Mouse (Mus musculus): ENCODE measurements at regions not wholly inside any gene's neighbourhood (a gene's known extent, or its start where the extent isn't known, plus 50 kb on each side); places are given as distances from the start of the nearest gene placed in this dataset.

GRCm38 (mm10) chr12:77823381-77824030, 370.5 kb upstream of the Gm6657 start:
- WGBS, result 45% methylated on average over 3 of the region's 3 CpGs
- DNase-seq (ENCODE audit: low spot score) (no peak), ATAC-seq (replicated peaks; ENCODE audit: insufficient number of reproducible peaks, low FRiP score, low TSS enrichment, low read depth) (no peak)
- no peak overlapping the region for H3K4me2 ChIP-seq (ENCODE audit: low read depth, low read length)
- no peaks in the 10 kb centered on the region for H3K9me3 ChIP-seq (replicated peaks; ENCODE audit: control insufficient read depth, low read length)
- H3K9ac ChIP-seq (replicated peaks; ENCODE audit: low read length), result no peak overlapping the region
- no peak overlapping the region for H3K4me3 ChIP-seq (ENCODE audit: low read depth, low read length)
- no peak overlapping the region for H3K27ac ChIP-seq (replicated peaks; ENCODE audit: low read depth, low read length)
- no peaks in the 10 kb centered on the region for H3K4me1 ChIP-seq (ENCODE audit: control insufficient read depth, insufficient read depth, low read length)
- H3K27me3 ChIP-seq (ENCODE audit: control insufficient read depth, insufficient read depth, low read length), result no peaks in the 10 kb centered on the region
- H3K36me3 ChIP-seq (replicated peaks; ENCODE audit: control insufficient read depth, insufficient read depth, low read depth, low read length), result no peaks in the 10 kb centered on the region

DNA sequence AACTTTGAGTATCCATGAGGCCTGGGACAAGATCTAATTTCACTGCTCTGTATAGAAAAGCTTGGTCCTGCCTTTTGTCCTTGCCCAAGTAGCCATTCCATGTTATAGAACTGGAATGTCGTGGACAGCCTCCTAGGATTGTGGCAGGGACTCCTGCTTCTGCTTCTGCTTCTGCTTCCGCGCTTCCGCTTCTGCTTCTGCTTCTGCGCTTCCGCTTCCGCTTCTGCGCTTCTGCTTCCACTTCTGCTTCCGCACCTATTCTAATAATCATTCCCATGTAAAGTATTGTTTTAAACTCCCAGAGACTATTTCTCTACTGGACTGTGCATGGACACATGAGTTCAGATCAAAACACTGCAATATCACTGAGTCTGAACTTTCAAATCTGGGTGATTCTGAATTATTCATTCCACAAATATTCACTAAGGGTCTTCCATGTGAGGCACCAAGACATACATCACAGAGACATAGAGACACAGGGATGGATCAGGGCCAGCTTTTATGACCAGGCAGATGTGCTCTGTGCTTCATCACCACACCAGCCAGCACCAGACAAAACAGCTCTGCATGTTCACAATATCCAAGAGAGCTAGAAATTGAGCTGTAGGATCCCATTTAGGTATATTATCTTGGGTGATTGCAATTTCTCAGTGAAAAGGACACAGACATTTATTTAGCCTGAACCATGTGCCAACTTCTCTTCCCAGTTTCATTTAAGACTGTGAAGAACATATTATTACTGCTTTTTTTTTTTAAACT, 360.5 kb upstream of the Gm6657 start:
- no peaks in the 10 kb centered on the region for H3K36me3 ChIP-seq (replicated peaks; ENCODE audit: control insufficient read depth, insufficient read depth, low read depth, low read length)
- H3K9me3 ChIP-seq (replicated peaks; ENCODE audit: control insufficient read depth, low read length), result no peaks in the 10 kb centered on the region
- no peaks in the 10 kb centered on the region for H3K27me3 ChIP-seq (ENCODE audit: control insufficient read depth, insufficient read depth, low read length)
- no peak overlapping the region for H3K4me3 ChIP-seq (ENCODE audit: low read depth, low read length)
- DNase-seq (ENCODE audit: low spot score) (no peak), ATAC-seq (replicated peaks; ENCODE audit: insufficient number of reproducible peaks, low FRiP score, low TSS enrichment, low read depth) (no peak)
- no peak overlapping the region for H3K4me2 ChIP-seq (ENCODE audit: low read depth, low read length)
- H3K4me1 ChIP-seq (ENCODE audit: control insufficient read depth, insufficient read depth, low read length), result no peaks in the 10 kb centered on the region
- no peak overlapping the region for H3K9ac ChIP-seq (replicated peaks; ENCODE audit: low read length)
- 97% methylated on average over 9 of the region's 9 CpGs for WGBS
- H3K27ac ChIP-seq (replicated peaks; ENCODE audit: low read depth, low read length), result no peak overlapping the region

DNA sequence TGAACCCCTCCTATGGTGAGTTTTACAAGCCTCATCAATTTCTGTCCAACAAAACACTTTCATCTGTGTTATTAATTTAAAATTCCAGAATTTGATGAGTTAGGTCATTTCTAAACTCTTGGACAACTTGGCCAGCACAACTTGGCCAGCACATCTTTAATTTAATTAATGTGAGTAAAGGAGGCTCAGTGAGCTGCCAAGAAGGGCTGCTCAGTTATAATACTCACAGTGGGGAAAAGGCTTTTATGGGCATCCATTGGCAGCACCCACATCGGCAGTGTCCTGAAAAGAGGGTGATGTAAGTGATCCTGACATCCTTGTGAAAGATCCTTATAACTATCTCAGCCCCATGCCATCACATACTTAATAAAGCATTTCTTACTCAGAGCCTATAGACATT, 359.2 kb upstream of the Gm6657 start:
- Histone ChIP-seq H3K4me3 (ENCODE audit: low read depth, low read length) (no peak overlapping the region), H3K9ac (replicated peaks; ENCODE audit: low read length) (no peak overlapping the region), H3K4me1 (ENCODE audit: control insufficient read depth, insufficient read depth, low read length) (no peaks in the 10 kb centered on the region), H3K27ac (replicated peaks; ENCODE audit: low read depth, low read length) (no peak overlapping the region), H3K27me3 (ENCODE audit: control insufficient read depth, insufficient read depth, low read length) (no peaks in the 10 kb centered on the region), H3K4me2 (ENCODE audit: low read depth, low read length) (no peak overlapping the region), H3K36me3 (replicated peaks; ENCODE audit: control insufficient read depth, insufficient read depth, low read depth, low read length) (no peaks in the 10 kb centered on the region), H3K9me3 (replicated peaks; ENCODE audit: control insufficient read depth, low read length) (no peaks in the 10 kb centered on the region)
- DNase-seq (ENCODE audit: low spot score), result no peak
- no peak for ATAC-seq (replicated peaks; ENCODE audit: insufficient number of reproducible peaks, low FRiP score, low TSS enrichment, low read depth)
- 81% methylated on average over 1 of the region's 1 CpGs for WGBS

- no peak overlapping the region for H3K4me3 ChIP-seq (ENCODE audit: low read depth, low read length)
- H3K4me1 ChIP-seq (ENCODE audit: control insufficient read depth, insufficient read depth, low read length), result no peaks in the 10 kb centered on the region
- no peaks in the 10 kb centered on the region for H3K9me3 ChIP-seq (replicated peaks; ENCODE audit: control insufficient read depth, low read length)
- H3K36me3 ChIP-seq (replicated peaks; ENCODE audit: control insufficient read depth, insufficient read depth, low read depth, low read length), result no peaks in the 10 kb centered on the region
- ATAC-seq (replicated peaks; ENCODE audit: insufficient number of reproducible peaks, low FRiP score, low TSS enrichment, low read depth), result no peak
- DNase-seq (ENCODE audit: low spot score), result no peak
- WGBS, result 79% methylated on average over 2 of the region's 2 CpGs
- H3K27ac ChIP-seq (replicated peaks; ENCODE audit: low read depth, low read length), result no peak overlapping the region
- no peaks in the 10 kb centered on the region for H3K27me3 ChIP-seq (ENCODE audit: control insufficient read depth, insufficient read depth, low read length)
- H3K9ac ChIP-seq (replicated peaks; ENCODE audit: low read length), result no peak overlapping the region
- H3K4me2 ChIP-seq (ENCODE audit: low read depth, low read length), result no peak overlapping the region
Observed at GRCm38 (mm10) chr12:77836231-77836630, 357.8 kb upstream of the Gm6657 start.

DNA sequence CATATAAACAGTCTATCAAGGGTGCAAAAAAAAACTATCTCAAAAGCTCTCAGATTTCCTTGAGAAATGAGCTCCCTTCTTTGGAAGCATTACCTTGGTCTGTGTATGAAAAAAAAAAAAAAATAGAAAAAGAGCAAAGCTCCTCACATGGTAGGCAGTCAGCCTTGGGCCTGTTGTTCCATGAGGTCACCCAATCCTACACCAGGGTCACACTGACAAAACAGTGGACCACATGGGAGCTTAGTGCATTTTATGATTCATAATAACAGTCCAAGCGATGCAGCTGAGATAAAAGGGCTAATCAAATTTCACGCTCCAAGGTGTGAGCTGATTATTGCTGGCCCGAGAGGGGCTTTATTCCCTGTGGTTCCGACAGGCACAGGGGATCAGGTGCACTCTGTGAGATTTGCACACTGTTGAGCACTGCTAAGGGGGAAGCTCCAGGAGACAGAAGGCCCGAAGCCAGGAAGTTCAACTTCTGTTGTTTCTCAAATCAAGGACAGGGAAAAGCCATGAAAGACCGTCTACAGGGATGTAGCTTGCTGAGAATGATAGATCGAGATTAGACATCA, 352.1 kb upstream of the Gm6657 start:
- Histone ChIP-seq H3K4me2 (ENCODE audit: low read depth, low read length) (no peak overlapping the region), H3K27ac (replicated peaks; ENCODE audit: low read depth, low read length) (no peak overlapping the region), H3K9ac (replicated peaks; ENCODE audit: low read length) (no peak overlapping the region), H3K36me3 (replicated peaks; ENCODE audit: control insufficient read depth, insufficient read depth, low read depth, low read length) (no peaks in the 10 kb centered on the region), H3K4me1 (ENCODE audit: control insufficient read depth, insufficient read depth, low read length) (no peaks in the 10 kb centered on the region), H3K4me3 (ENCODE audit: low read depth, low read length) (no peak overlapping the region), H3K27me3 (ENCODE audit: control insufficient read depth, insufficient read depth, low read length) (no peaks in the 10 kb centered on the region), H3K9me3 (replicated peaks; ENCODE audit: control insufficient read depth, low read length) (no peaks in the 10 kb centered on the region)
- whole genome bisulfite sequencing, result 67% methylated on average over 7 of the region's 7 CpGs
- DNase-seq (ENCODE audit: low spot score) (no peak), ATAC-seq (replicated peaks; ENCODE audit: insufficient number of reproducible peaks, low FRiP score, low TSS enrichment, low read depth) (0 out of 2 replicates have a peak, but pooled peaks have one; percentile 34)

DNA sequence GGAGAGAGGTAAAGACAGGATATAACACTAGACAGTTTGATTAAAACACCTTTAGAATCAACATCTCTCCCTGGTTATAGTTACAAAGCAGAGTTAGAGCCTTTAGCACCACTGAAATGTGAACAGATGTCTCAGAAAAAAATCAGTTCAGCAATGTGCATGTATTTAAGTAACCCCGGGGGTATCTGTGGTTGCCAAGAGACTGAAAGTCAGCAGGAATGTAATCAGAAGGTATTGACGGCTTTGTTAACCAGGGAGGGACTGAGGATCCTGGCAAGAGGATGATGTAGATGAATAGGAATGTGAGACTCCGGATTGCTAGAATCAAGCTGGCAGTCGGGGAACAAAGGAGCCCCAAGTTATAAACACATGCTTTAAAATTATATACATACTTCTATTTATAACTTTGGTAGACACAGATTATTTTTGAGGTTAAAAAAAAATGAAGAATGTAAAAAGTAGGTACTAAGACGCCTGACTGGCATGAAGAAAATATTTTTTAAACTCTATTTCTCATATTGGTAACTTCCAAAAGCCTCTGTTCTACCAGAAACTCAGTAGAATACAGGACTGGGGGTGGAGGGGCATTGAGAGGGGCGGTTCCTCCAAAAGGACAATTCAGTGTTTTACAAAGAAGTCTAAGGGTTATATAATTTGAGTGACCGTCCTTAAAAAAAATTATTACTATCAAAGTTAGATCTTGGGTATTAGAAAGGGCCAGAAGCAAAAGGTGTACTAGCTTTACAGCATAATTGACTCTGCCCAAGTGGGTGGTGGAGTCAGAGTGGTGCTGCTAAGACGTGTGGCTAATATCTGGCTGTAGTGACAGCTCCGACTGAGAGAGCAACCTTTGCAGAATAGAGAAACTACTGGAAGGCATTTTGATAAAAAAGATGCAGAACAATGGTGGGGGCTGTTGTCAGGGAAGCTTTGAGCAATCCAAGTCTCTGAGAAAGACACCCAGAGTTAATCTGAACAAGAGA, 341.2 kb upstream of the Gm6657 start:
- no peak overlapping the region for H3K9ac ChIP-seq (replicated peaks; ENCODE audit: low read length)
- no peak overlapping the region for H3K4me3 ChIP-seq (ENCODE audit: low read depth, low read length)
- H3K27me3 ChIP-seq (ENCODE audit: control insufficient read depth, insufficient read depth, low read length), result no peaks in the 10 kb centered on the region
- H3K4me1 ChIP-seq (ENCODE audit: control insufficient read depth, insufficient read depth, low read length), result no peaks in the 10 kb centered on the region
- H3K9me3 ChIP-seq (replicated peaks; ENCODE audit: control insufficient read depth, low read length), result no peaks in the 10 kb centered on the region
- WGBS, result 36% methylated on average over 9 of the region's 9 CpGs
- ATAC-seq (replicated peaks; ENCODE audit: insufficient number of reproducible peaks, low FRiP score, low TSS enrichment, low read depth), result peak; percentile 81
- H3K27ac ChIP-seq (replicated peaks; ENCODE audit: low read depth, low read length), result no peak overlapping the region
- DNase-seq (ENCODE audit: low spot score), result peak; percentile 72
- no peaks in the 10 kb centered on the region for H3K36me3 ChIP-seq (replicated peaks; ENCODE audit: control insufficient read depth, insufficient read depth, low read depth, low read length)
- no peak overlapping the region for H3K4me2 ChIP-seq (ENCODE audit: low read depth, low read length)

DNA sequence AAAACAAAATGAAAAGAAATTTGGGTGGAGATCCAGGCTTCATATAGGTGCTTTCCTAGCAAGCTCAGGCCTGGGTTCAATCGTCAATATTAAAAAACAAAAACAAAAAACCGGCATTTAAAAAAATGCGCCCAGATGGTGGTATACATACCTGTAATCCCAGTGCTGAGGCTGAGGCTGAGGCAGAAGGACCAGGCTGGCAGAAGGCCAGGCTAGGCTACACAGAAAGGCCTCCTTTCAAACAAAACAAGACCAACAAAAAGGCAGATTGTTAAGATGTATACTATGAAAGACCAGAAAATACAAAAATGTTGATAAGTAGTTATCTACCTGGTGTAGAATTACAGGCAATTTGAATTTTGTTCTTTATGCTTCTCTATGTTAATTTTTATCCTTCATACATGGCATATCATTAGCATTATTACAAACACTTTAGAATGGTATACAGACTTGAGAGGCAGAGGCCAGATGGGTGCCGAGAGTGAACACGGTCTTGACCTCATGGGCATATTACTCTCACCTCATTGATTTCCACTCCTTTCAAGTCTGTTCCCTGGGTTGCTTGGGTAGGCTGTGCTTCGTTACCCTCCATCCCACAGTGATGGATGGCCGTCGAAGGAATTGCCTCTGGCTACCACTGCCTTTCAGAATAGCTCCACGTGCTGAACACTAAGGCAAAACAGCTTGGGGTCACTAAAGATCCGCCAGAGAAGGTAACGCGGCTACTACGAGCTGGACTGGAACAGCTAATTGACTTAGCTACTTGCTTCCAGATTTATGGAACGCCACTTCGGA, 339.6 kb upstream of the Gm6657 start:
- H3K9ac ChIP-seq (replicated peaks; ENCODE audit: low read length), result no peak overlapping the region
- H3K27ac ChIP-seq (replicated peaks; ENCODE audit: low read depth, low read length), result no peak overlapping the region
- H3K36me3 ChIP-seq (replicated peaks; ENCODE audit: control insufficient read depth, insufficient read depth, low read depth, low read length), result no peaks in the 10 kb centered on the region
- DNase-seq (ENCODE audit: low spot score) (peak; percentile 54), ATAC-seq (replicated peaks; ENCODE audit: insufficient number of reproducible peaks, low FRiP score, low TSS enrichment, low read depth) (peak; percentile 58; the same call in 1 of the 2 replicates)
- H3K27me3 ChIP-seq (ENCODE audit: control insufficient read depth, insufficient read depth, low read length), result no peaks in the 10 kb centered on the region
- no peak overlapping the region for H3K4me3 ChIP-seq (ENCODE audit: low read depth, low read length)
- no peaks in the 10 kb centered on the region for H3K9me3 ChIP-seq (replicated peaks; ENCODE audit: control insufficient read depth, low read length)
- no peak overlapping the region for H3K4me2 ChIP-seq (ENCODE audit: low read depth, low read length)
- WGBS, result 41% methylated on average over 15 of the region's 15 CpGs
- no peaks in the 10 kb centered on the region for H3K4me1 ChIP-seq (ENCODE audit: control insufficient read depth, insufficient read depth, low read length)
